Mouse (Mus musculus) liver, embryonic 16.5 days (tissue): ENCODE data around the gene Cltc. TPM values are rescaled to one million over a fixed set of nuclear protein-coding genes. Genes with fewer than 3 reads are reported as not detected.
"Not testable (repeated sequence)": the region's sequence is repeated elsewhere in the genome, so short reads cannot be mapped to it uniquely, and the experiment has no call there.

ENCODE experiments used
- ATAC-seq: fragments of 200-750 bp; cut with Nextera tagmentation; 2 replicates; pipeline ENCODE4 v1.8.0; 2017; ENCODE audit warnings: low read depth, mild to moderate bottlenecking, moderate number of reproducible peaks, moderate library complexity
- H3K27ac ChIP-seq: fragments of 300-500 bp; sonication (generic); 2 replicates; pipeline ENCODE4 v1.5.1; 2014; ENCODE audit warnings: mild to moderate bottlenecking, low read length
- H3K27me3 ChIP-seq: fragments of 300-500 bp; sonication (generic); 2 replicates; pipeline ENCODE4 v1.6.1; 2014; ENCODE audit warnings: low read depth, low read length, mixed read lengths; ENCODE audit not compliant: control insufficient read depth, insufficient read depth
- H3K36me3 ChIP-seq: fragments of 300-500 bp; sonication (generic); 2 replicates; pipeline ENCODE4 v1.6.1; 2014; ENCODE audit warnings: mild to moderate bottlenecking; ENCODE audit not compliant: control insufficient read depth, insufficient read depth
- H3K4me1 ChIP-seq: fragments of 300-500 bp; sonication (generic); 2 replicates; pipeline ENCODE4 v1.6.1; 2014; ENCODE audit warnings: low read depth, low read length, mixed read lengths; ENCODE audit not compliant: control insufficient read depth
- H3K4me2 ChIP-seq: fragments of 300-500 bp; sonication (generic); 2 replicates; pipeline ENCODE4 v1.6.1; 2014; ENCODE audit warnings: low read depth, low read length, mixed read lengths
- H3K4me3 ChIP-seq: fragments of 300-500 bp; sonication (generic); 2 replicates; pipeline ENCODE4 v1.5.1; 2014; ENCODE audit warnings: low read depth, mild to moderate bottlenecking, low read length
- H3K9ac ChIP-seq: fragments of 300-500 bp; sonication (generic); 2 replicates; pipeline ENCODE4 v1.6.1; 2014; ENCODE audit warnings: low read depth, low read length
- H3K9me3 ChIP-seq: fragments of 300-500 bp; sonication (generic); replicated peaks from 2 replicates; pipeline ENCODE4 v1.6.1; 2016; ENCODE audit warnings: low read length; ENCODE audit not compliant: control insufficient read depth
- WGBS: fragments of 180-500 bp; shearing (Covaris S2); extraction: QIAGEN DNeasy Blood & Tissue Kit; methylation state at CpG from one replicate; pipeline ENCODE4 v1.1.7; 2014; ENCODE audit not compliant: insufficient replicate concordance; 5-methylcytosine and 5-hydroxymethylcytosine counted together
- polyA plus RNA-seq: library from polyadenylated mRNA; unstranded; fragments of >200 nt; fragmentation: Nextera tagmentation; extraction: Ambion mirVana; gene quantifications from 2 replicates; pipeline ENCODE4 v1.2.1, GENCODE M21; 2015

Gene Cltc
- polyA plus RNA-seq, 1 experiment from 2014 or later, result 96.5 TPM

- Histone ChIP-seq H3K9me3 (no peaks in the 10 kb centered on the region), H3K4me1 (peaks cover 62% of the 10 kb centered on the region), H3K27ac (peak overlapping the region; percentile 81), H3K4me3 (no peak overlapping the region), H3K36me3 (no peaks in the 10 kb centered on the region), H3K27me3 (no peaks in the 10 kb centered on the region), H3K9ac (no peak overlapping the region), H3K4me2 (peak overlapping the region; percentile 38; the same call in 1 of the 2 replicates)
- WGBS, result 52% methylated on average over 3 of the region's 3 CpGs
- ATAC-seq, result no peak
Measured at GRCm38 (mm10) chr11:86745634-86746404, 11.5 kb downstream of the Cltc start.

GRCm38 (mm10) chr11:86742605-86743004 lies 14.8 kb downstream of the Cltc start:
- peak; percentile 99 for ATAC-seq
- 7% methylated on average over 2 of the region's 2 CpGs for WGBS
- peak overlapping the region; percentile 38 for H3K4me3 ChIP-seq
- peak overlapping the region; percentile 51 for H3K9ac ChIP-seq
- H3K27me3 ChIP-seq, result no peaks in the 10 kb centered on the region
- H3K4me2 ChIP-seq, result peak overlapping the region; percentile 64
- H3K36me3 ChIP-seq, result no peaks in the 10 kb centered on the region
- no peaks in the 10 kb centered on the region for H3K9me3 ChIP-seq
- H3K27ac ChIP-seq, result peak overlapping the region; percentile 92
- peaks cover 68% of the 10 kb centered on the region for H3K4me1 ChIP-seq

GRCm38 (mm10) chr11:86741505-86741904 lies 15.9 kb downstream of the Cltc start:
- Histone ChIP-seq H3K36me3 (no peaks in the 10 kb centered on the region), H3K4me2 (peak overlapping the region; percentile 27; the same call in 1 of the 2 replicates), H3K27ac (peak overlapping the region; percentile 92), H3K9ac (peak overlapping the region; percentile 37; the same call in 1 of the 2 replicates), H3K4me1 (peaks cover 68% of the 10 kb centered on the region), H3K27me3 (no peaks in the 10 kb centered on the region), H3K9me3 (no peaks in the 10 kb centered on the region), H3K4me3 (no peak overlapping the region)
- WGBS, result 59% methylated on average over 5 of the region's 5 CpGs
- ATAC-seq, result no peak

GRCm38 (mm10) chr11:86739470-86739869 lies 17.9 kb downstream of the Cltc start:
- peaks cover 49% of the 10 kb centered on the region for H3K4me1 ChIP-seq
- H3K4me2 ChIP-seq, result peak overlapping the region; percentile 40
- peak overlapping the region; percentile 71 for H3K27ac ChIP-seq
- 28% methylated on average over 2 of the region's 2 CpGs for WGBS
- H3K9me3 ChIP-seq, result no peaks in the 10 kb centered on the region
- peaks cover 2% of the 10 kb centered on the region; the same call in 1 of the 2 replicates for H3K36me3 ChIP-seq
- no peak overlapping the region for H3K4me3 ChIP-seq
- H3K27me3 ChIP-seq, result no peaks in the 10 kb centered on the region
- no peak overlapping the region for H3K9ac ChIP-seq
- ATAC-seq, result no peak

GRCm38 (mm10) chr11:86738956-86739355 lies 18.4 kb downstream of the Cltc start:
- no peak for ATAC-seq
- Histone ChIP-seq H3K9ac (no peak overlapping the region), H3K27ac (peak overlapping the region; percentile 57; the same call in 1 of the 2 replicates), H3K4me2 (peak overlapping the region; percentile 40; the same call in 1 of the 2 replicates), H3K4me1 (peaks cover 47% of the 10 kb centered on the region), H3K4me3 (no peak overlapping the region), H3K27me3 (no peaks in the 10 kb centered on the region), H3K9me3 (no peaks in the 10 kb centered on the region), H3K36me3 (peaks cover 2% of the 10 kb centered on the region; the same call in 1 of the 2 replicates)
- WGBS, result 80% methylated on average over 1 of the region's 1 CpGs

GRCm38 (mm10) chr11:86738308-86738707 lies 19.1 kb downstream of the Cltc start:
- H3K4me3 ChIP-seq, ATAC-seq, H3K27me3 ChIP-seq, H3K9ac ChIP-seq, H3K27ac ChIP-seq, H3K36me3 ChIP-seq, H3K9me3 ChIP-seq, H3K4me2 ChIP-seq: not testable (repeated sequence)
- H3K4me1 ChIP-seq, result peaks cover 43% of the 10 kb centered on the region
- WGBS, result 100% methylated on average over 1 of the region's 1 CpGs

- peak; percentile 84 for ATAC-seq
- no peak overlapping the region for H3K27ac ChIP-seq
- peak overlapping the region; percentile 21 for H3K4me2 ChIP-seq
- no peaks in the 10 kb centered on the region for H3K27me3 ChIP-seq
- no peaks in the 10 kb centered on the region for H3K9me3 ChIP-seq
- H3K4me1 ChIP-seq, result peaks cover 43% of the 10 kb centered on the region
- 46% methylated on average over 8 of the region's 8 CpGs for WGBS
- no peak overlapping the region for H3K4me3 ChIP-seq
- no peak overlapping the region for H3K9ac ChIP-seq
- peaks cover 7% of the 10 kb centered on the region for H3K36me3 ChIP-seq
Measured at GRCm38 (mm10) chr11:86737301-86738000, 19.9 kb downstream of the Cltc start.

- H3K4me3 ChIP-seq, result no peak overlapping the region
- H3K9me3 ChIP-seq, result no peaks in the 10 kb centered on the region
- peaks cover 23% of the 10 kb centered on the region for H3K36me3 ChIP-seq
- H3K9ac ChIP-seq, result no peak overlapping the region
- H3K4me2 ChIP-seq, result no peak overlapping the region
- no peaks in the 10 kb centered on the region for H3K27me3 ChIP-seq
- H3K4me1 ChIP-seq, result peaks cover 22% of the 10 kb centered on the region
- no peak for ATAC-seq
- 85% methylated on average over 4 of the region's 4 CpGs for WGBS
- H3K27ac ChIP-seq, result no peak overlapping the region
Measured at GRCm38 (mm10) chr11:86734993-86735392, 22.4 kb downstream of the Cltc start.
